11 mouse cellular contexts compared by ENCODE assay signal in genomic region chr11:98917428-98918005, GRCm38 (mm10). TPM values are rescaled to one million over a fixed set of nuclear protein-coding genes. Genes with fewer than 3 reads are reported as not detected.
DNase-seq lines count a peak whose midpoint lies in the region; ATAC-seq and TF ChIP-seq lines count a peak whose summit lies in the region.
"Had no signal": no experiment of that assay in that cellular context is flagged by ENCODE, and none has a peak within 500 bp of the region (broad histone marks: within the 10 kb centered on the region; RNA-seq: fewer than 3 reads in every experiment).

No protein-coding gene starts in this region.

- no peak for TF ChIP-seq CTCF in bone marrow, adult 2 months (IDR thresholded peaks at IDR 0.05; ENCODE audit: control insufficient read depth, insufficient read depth, low read length)

- WGBS in hindbrain, embryonic 13.5 days: 70% methylated on average over 13 of the region's 13 CpGs
- WGBS in hindbrain, embryonic 10.5 days: 76% methylated on average over 13 of the region's 13 CpGs
- 16% methylated on average over 13 of the region's 13 CpGs for WGBS in bone marrow, adult 2 months
- 39% methylated on average over 13 of the region's 13 CpGs for WGBS in heart, embryonic 16.5 days
- 44% methylated on average over 13 of the region's 13 CpGs for whole genome bisulfite sequencing in liver, embryonic 16.5 days (ENCODE audit: insufficient replicate concordance)

- ATAC-seq in hindbrain, embryonic 13.5 days (ENCODE audit: low FRiP score): no peak
- 0 out of 2 replicates have a peak, but pooled peaks have one; percentile 33 for ATAC-seq in heart, embryonic 16.5 days (replicated peaks; ENCODE audit: extremely low read depth, insufficient read depth, low FRiP score)
- ATAC-seq in liver, embryonic 16.5 days (ENCODE audit: low read depth): no peak

- H3K4me1 ChIP-seq in hindbrain, embryonic 13.5 days (replicated peaks): peaks cover 17% of the 10 kb centered on the region
- H3K4me1 ChIP-seq in hindbrain, embryonic 10.5 days (replicated peaks): peaks cover 11% of the 10 kb centered on the region
- peaks cover 4% of the 10 kb centered on the region; the same call in 1 of the 2 replicates for H3K4me1 ChIP-seq in bone marrow, adult 2 months (ENCODE audit: control insufficient read depth, insufficient read depth, low read length)
- H3K4me1 ChIP-seq in heart, embryonic 16.5 days (ENCODE audit: control insufficient read depth, insufficient read depth, low read length): peaks cover 12% of the 10 kb centered on the region
- peaks cover 21% of the 10 kb centered on the region for H3K4me1 ChIP-seq in liver, embryonic 16.5 days (ENCODE audit: control insufficient read depth, low read depth, low read length)

- H3K9ac ChIP-seq in hindbrain, embryonic 13.5 days: peak overlapping the region; percentile 35; the same call in 1 of the 2 replicates
- peak overlapping the region; percentile 7; the same call in 1 of the 2 replicates for H3K9ac ChIP-seq in heart, embryonic 16.5 days (ENCODE audit: low read length)
- no peak overlapping the region; the same call in 1 of the 2 replicates for H3K9ac ChIP-seq in liver, embryonic 16.5 days (ENCODE audit: low read depth, low read length)
- H3K9ac ChIP-seq: embryonic facial prominence, embryonic 12.5 days; neural tube, embryonic 13.5 days had no signal

- H3K9me3 ChIP-seq in hindbrain, embryonic 13.5 days: no peaks in the 10 kb centered on the region
- no peaks in the 10 kb centered on the region for H3K9me3 ChIP-seq in hindbrain, embryonic 10.5 days
- H3K9me3 ChIP-seq in heart, embryonic 16.5 days (replicated peaks; ENCODE audit: control insufficient read depth, low read length): no peaks in the 10 kb centered on the region
- no peaks in the 10 kb centered on the region for H3K9me3 ChIP-seq in liver, embryonic 16.5 days (replicated peaks; ENCODE audit: control insufficient read depth, low read length)
- H3K9me3 ChIP-seq: embryonic facial prominence, embryonic 12.5 days; neural tube, embryonic 13.5 days had no signal

- peak overlapping the region; percentile 1; the same call in 1 of the 2 replicates for H3K27ac ChIP-seq in hindbrain, embryonic 13.5 days
- H3K27ac ChIP-seq in hindbrain, embryonic 10.5 days: no peak overlapping the region
- H3K27ac ChIP-seq in bone marrow, adult 2 months (ENCODE audit: control insufficient read depth, insufficient read depth, low read depth, low read length, poor library complexity): peak overlapping the region; percentile 61
- peak overlapping the region; percentile 58 for H3K27ac ChIP-seq in heart, embryonic 16.5 days (ENCODE audit: low read length)
- peak overlapping the region; percentile 65 for H3K27ac ChIP-seq in liver, embryonic 16.5 days (ENCODE audit: low read length)
- H3K27ac ChIP-seq: neural tube, embryonic 13.5 days had no signal

- TF ChIP-seq POLR2A in bone marrow, adult 2 months (IDR thresholded peaks at IDR 0.05; ENCODE audit: borderline replicate concordance, control insufficient read depth, low read depth, low read length): no peak

- no peak overlapping the region for H3K4me2 ChIP-seq in hindbrain, embryonic 13.5 days
- H3K4me2 ChIP-seq in heart, embryonic 16.5 days (ENCODE audit: low read depth, low read length): no peak overlapping the region
- H3K4me2 ChIP-seq in liver, embryonic 16.5 days (ENCODE audit: low read depth, low read length): peak overlapping the region; percentile 21; the same call in 1 of the 2 replicates
- H3K4me2 ChIP-seq: embryonic facial prominence, embryonic 12.5 days; neural tube, embryonic 13.5 days had no signal

- DNase-seq in hindbrain, embryonic 10.5 days (ENCODE audit: low spot score): no peak
- no peak for DNase-seq in cerebellum, adult 11 months
- DNase-seq in adrenal gland, postnatal 36 days: no peak
- DNase-seq in kidney, adult 8-10 months: no peak
- DNase-seq: layer of hippocampus, adult 9-11 months had no signal

- H3K27me3 ChIP-seq in hindbrain, embryonic 13.5 days: no peaks in the 10 kb centered on the region
- H3K27me3 ChIP-seq in hindbrain, embryonic 10.5 days (ENCODE audit: insufficient read depth, poor library complexity, severe bottlenecking): no peaks in the 10 kb centered on the region
- no peaks in the 10 kb centered on the region for H3K27me3 ChIP-seq in heart, embryonic 16.5 days (ENCODE audit: control insufficient read depth, insufficient read depth, low read length)
- no peaks in the 10 kb centered on the region for H3K27me3 ChIP-seq in liver, embryonic 16.5 days (ENCODE audit: control insufficient read depth, insufficient read depth, low read depth, low read length)
- H3K27me3 ChIP-seq: embryonic facial prominence, embryonic 12.5 days; neural tube, embryonic 13.5 days had no signal

- no peak overlapping the region for H3K4me3 ChIP-seq in hindbrain, embryonic 13.5 days
- H3K4me3 ChIP-seq in hindbrain, embryonic 10.5 days: no peak overlapping the region
- H3K4me3 ChIP-seq in bone marrow, adult 2 months (replicated peaks; ENCODE audit: control insufficient read depth, low read depth, low read length): no peak overlapping the region
- H3K4me3 ChIP-seq in heart, embryonic 16.5 days (ENCODE audit: low read length): no peak overlapping the region
- H3K4me3 ChIP-seq in liver, embryonic 16.5 days (ENCODE audit: low read depth, low read length): no peak overlapping the region
- H3K4me3 ChIP-seq: embryonic facial prominence, embryonic 12.5 days; neural tube, embryonic 13.5 days had no signal

- H3K36me3 ChIP-seq in hindbrain, embryonic 13.5 days: no peaks in the 10 kb centered on the region; the same call in 1 of the 2 replicates
- peaks cover 98% of the 10 kb centered on the region for H3K36me3 ChIP-seq in hindbrain, embryonic 10.5 days
- peaks cover 12% of the 10 kb centered on the region for H3K36me3 ChIP-seq in heart, embryonic 16.5 days (ENCODE audit: control insufficient read depth, insufficient read depth)
- peaks cover 92% of the 10 kb centered on the region for H3K36me3 ChIP-seq in liver, embryonic 16.5 days (ENCODE audit: control insufficient read depth, insufficient read depth)
- H3K36me3 ChIP-seq: neural tube, embryonic 13.5 days had no signal

RNA-seq across cellular contexts. Expression of gene Cdc6, which starts 9.9 kb away (rescaled TPM):
- 5.9 and 6.0 TPM in 2 replicates for polyA plus RNA-seq in hindbrain, embryonic 13.5 days (2015; fragmentation: Nextera tagmentation; extraction: Ambion mirVana)
- polyA plus RNA-seq in hindbrain, embryonic 10.5 days (2016; fragmentation: Nextera tagmentation; extraction: Ambion mirVana): 45.3 and 63.7 TPM in 2 replicates
- 50.4 and 53.9 TPM in 2 replicates for polyA plus RNA-seq in bone marrow, adult 2 months (2011; ENCODE audit: insufficient read depth, insufficient read length, low replicate concordance, missing spikeins)
- polyA plus RNA-seq in heart, embryonic 16.5 days (2015; fragmentation: Nextera tagmentation; extraction: Ambion mirVana): 18.6 and 23.0 TPM in 2 replicates
- 52.7 and 57.3 TPM in 2 replicates for polyA plus RNA-seq in liver, embryonic 16.5 days (2015; fragmentation: Nextera tagmentation; extraction: Ambion mirVana)
- total RNA-seq in adrenal gland, postnatal 36 days (2021): 1 to 10 TPM in 1 of 2 experiments, under 1 TPM in 1; 0.89 to 1.5 TPM

RNA-seq across cellular contexts. Expression of gene Rara, which starts 10.1 kb away (rescaled TPM):
- 17.1 and 20.3 TPM in 2 replicates for polyA plus RNA-seq in hindbrain, embryonic 13.5 days (2015; fragmentation: Nextera tagmentation; extraction: Ambion mirVana)
- polyA plus RNA-seq in hindbrain, embryonic 10.5 days (2016; fragmentation: Nextera tagmentation; extraction: Ambion mirVana): 28.4 and 53.7 TPM in 2 replicates
- polyA plus RNA-seq in bone marrow, adult 2 months (2011; ENCODE audit: insufficient read depth, insufficient read length, low replicate concordance, missing spikeins): 8.9 and 17.2 TPM in 2 replicates
- polyA plus RNA-seq in heart, embryonic 16.5 days (2015; fragmentation: Nextera tagmentation; extraction: Ambion mirVana): 28.2 and 28.6 TPM in 2 replicates
- 4.2 and 5.4 TPM in 2 replicates for polyA plus RNA-seq in liver, embryonic 16.5 days (2015; fragmentation: Nextera tagmentation; extraction: Ambion mirVana)
- 10 to 100 TPM; 20.0 to 24.5 TPM for total RNA-seq in adrenal gland, postnatal 36 days (2021)

RNA-seq across cellular contexts. Expression of gene Wipf2, which starts 54.1 kb away (rescaled TPM):
- polyA plus RNA-seq in hindbrain, embryonic 13.5 days (2015; fragmentation: Nextera tagmentation; extraction: Ambion mirVana): 5.0 TPM in 2 replicates
- polyA plus RNA-seq in hindbrain, embryonic 10.5 days (2016; fragmentation: Nextera tagmentation; extraction: Ambion mirVana): 4.6 and 4.7 TPM in 2 replicates
- polyA plus RNA-seq in bone marrow, adult 2 months (2011; ENCODE audit: insufficient read depth, insufficient read length, low replicate concordance, missing spikeins): 5.9 and 11.3 TPM in 2 replicates
- 3.1 and 3.4 TPM in 2 replicates for polyA plus RNA-seq in heart, embryonic 16.5 days (2015; fragmentation: Nextera tagmentation; extraction: Ambion mirVana)
- 1.2 and 1.6 TPM in 2 replicates for polyA plus RNA-seq in liver, embryonic 16.5 days (2015; fragmentation: Nextera tagmentation; extraction: Ambion mirVana)
- 10 to 100 TPM; 19.8 to 21.1 TPM for total RNA-seq in adrenal gland, postnatal 36 days (2021)
